Mouse (Mus musculus): ENCODE results near the gene Srgap2. TPM values are rescaled to one million over a fixed set of nuclear protein-coding genes. Genes with fewer than 3 reads are reported as not detected.

Srgap2 gene
- polyA plus RNA-seq, 1 experiment from 2014 or later = 17.0 TPM

DNA sequence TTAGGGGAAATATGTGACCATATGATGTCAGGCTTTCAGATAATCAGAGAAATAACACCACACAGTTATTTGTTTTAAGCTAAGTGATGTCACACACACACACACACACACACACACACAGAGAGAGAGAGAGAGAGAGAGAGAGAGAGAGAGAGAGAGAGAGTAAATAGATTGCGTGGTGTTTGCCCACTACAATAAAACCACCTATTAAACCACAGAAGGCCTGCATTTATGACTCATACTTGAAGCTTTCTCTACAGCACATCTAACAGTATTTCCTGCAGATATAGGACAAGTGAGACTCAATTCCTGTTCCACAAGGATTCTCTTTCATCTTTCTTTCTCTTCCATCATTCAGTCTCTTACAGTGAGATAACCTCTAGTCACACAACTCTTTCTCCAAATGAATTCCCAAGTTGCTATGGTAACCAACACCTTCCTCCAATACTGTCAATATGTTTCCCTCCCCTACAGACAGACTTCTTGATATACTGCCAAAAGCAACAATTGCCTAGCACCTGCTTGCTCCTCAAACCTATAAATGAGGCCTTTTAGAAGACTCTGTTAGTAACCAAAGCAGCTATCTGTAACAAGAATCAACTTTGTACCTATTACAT is 66.1 kb downstream of the Srgap2 start:
- no peaks in the 10 kb centered on the region; the same call in 1 of the 2 replicates for H3K36me3 ChIP-seq
- WGBS = 38% methylated on average over 1 of the region's 1 CpGs
- no peaks in the 10 kb centered on the region for H3K9me3 ChIP-seq
- no peak overlapping the region for H3K9ac ChIP-seq
- no peak for ATAC-seq (ENCODE audit: insufficient number of reproducible peaks, low FRiP score, low TSS enrichment, low read depth)
- H3K27ac ChIP-seq = no peak overlapping the region
- H3K27me3 ChIP-seq = no peaks in the 10 kb centered on the region
- no peak overlapping the region for H3K4me2 ChIP-seq
- H3K4me1 ChIP-seq = no peaks in the 10 kb centered on the region
- H3K4me3 ChIP-seq = no peak overlapping the region

DNA sequence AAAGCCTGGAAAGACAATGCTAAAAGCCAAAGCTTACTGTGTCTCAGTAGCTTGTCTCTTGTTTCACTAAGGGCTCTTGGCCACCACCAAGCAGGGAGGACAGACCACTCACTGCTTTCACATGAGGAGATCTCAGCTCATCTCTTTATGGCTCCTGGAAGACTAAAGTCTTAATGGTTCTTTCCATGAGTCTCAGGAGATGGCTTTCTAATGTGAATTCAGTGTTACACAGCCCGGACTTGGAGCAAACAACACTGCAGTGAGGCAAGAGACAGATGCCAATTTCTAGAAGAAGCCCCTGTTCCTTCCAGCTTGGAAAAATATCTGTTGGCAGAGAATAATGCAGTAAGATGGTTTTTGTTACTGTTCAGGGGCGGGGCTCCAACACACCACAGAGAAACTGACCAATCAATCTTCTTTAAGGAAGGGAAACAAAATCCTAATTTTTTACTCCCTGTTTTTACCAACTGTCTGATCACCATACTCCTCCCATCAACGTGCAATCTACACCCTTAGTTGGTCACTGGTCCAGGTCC is 71.7 kb downstream of the Srgap2 start:
- H3K9ac ChIP-seq = no peak overlapping the region
- ATAC-seq (ENCODE audit: insufficient number of reproducible peaks, low FRiP score, low TSS enrichment, low read depth) = peak; percentile 58; the same call in 1 of the 2 replicates
- no peaks in the 10 kb centered on the region for H3K27me3 ChIP-seq
- no peaks in the 10 kb centered on the region for H3K9me3 ChIP-seq
- H3K4me3 ChIP-seq = no peak overlapping the region
- H3K27ac ChIP-seq = no peak overlapping the region; the same call in 1 of the 2 replicates
- WGBS = 65% methylated on average over 3 of the region's 3 CpGs
- H3K36me3 ChIP-seq = no peaks in the 10 kb centered on the region; the same call in 1 of the 2 replicates
- no peak overlapping the region for H3K4me2 ChIP-seq
- 0 out of 2 replicates have a peak, but pooled peaks cover 6% of the 10 kb centered on the region for H3K4me1 ChIP-seq

DNA sequence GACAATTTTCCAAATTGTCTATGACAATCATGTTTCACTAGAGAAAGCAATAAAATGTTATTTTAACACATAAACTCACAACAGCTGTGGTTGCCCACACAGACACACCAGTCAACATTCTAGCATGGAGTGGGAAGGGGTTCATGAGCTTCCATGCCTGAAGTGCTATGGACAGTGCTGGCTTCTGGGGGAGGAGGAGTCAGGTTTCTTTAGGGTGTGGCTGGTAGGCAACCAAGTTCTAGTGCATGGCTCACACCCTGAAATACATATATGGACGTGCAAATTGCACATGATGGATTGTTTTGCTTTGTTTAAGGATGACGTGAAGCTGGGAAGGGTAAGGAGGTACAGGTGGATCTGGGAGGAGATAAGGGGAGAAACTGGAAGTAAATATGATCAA is 72.8 kb downstream of the Srgap2 start:
- H3K27me3 ChIP-seq = no peaks in the 10 kb centered on the region
- no peak overlapping the region for H3K4me3 ChIP-seq
- no peak overlapping the region for H3K9ac ChIP-seq
- H3K9me3 ChIP-seq = no peaks in the 10 kb centered on the region
- H3K27ac ChIP-seq = no peak overlapping the region
- WGBS = 53% methylated on average over 2 of the region's 2 CpGs
- 0 out of 2 replicates have a peak, but pooled peaks cover 6% of the 10 kb centered on the region for H3K4me1 ChIP-seq
- no peak overlapping the region for H3K4me2 ChIP-seq
- no peaks in the 10 kb centered on the region; the same call in 1 of the 2 replicates for H3K36me3 ChIP-seq
- no peak for ATAC-seq (ENCODE audit: insufficient number of reproducible peaks, low FRiP score, low TSS enrichment, low read depth)

DNA sequence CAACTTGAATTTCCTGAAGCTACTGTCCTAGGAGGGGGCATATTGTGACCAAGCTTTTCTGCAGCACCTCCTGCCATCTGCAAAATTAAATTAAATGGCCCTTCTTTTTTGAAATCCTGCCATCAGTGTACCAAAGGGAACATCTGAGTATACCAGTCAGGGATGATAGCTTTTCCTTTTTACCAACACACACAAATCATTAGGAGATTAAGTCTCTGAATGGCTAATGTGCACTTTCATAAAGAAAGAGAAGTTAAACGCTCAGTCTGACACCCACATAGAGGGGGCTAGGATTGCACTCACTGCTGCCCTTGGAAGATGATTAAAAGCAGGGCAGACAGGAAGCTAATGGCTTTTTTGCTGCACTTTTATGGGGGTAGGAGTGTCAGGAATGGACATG is 73.8 kb downstream of the Srgap2 start:
- H3K9me3 ChIP-seq = no peaks in the 10 kb centered on the region
- no peak for ATAC-seq (ENCODE audit: insufficient number of reproducible peaks, low FRiP score, low TSS enrichment, low read depth)
- H3K27ac ChIP-seq = no peak overlapping the region
- H3K9ac ChIP-seq = no peak overlapping the region
- H3K36me3 ChIP-seq = no peaks in the 10 kb centered on the region; the same call in 1 of the 2 replicates
- H3K4me2 ChIP-seq = no peak overlapping the region
- WGBS = 22% methylated on average over 1 of the region's 1 CpGs
- no peaks in the 10 kb centered on the region for H3K27me3 ChIP-seq
- 0 out of 2 replicates have a peak, but pooled peaks cover 6% of the 10 kb centered on the region for H3K4me1 ChIP-seq
- no peak overlapping the region for H3K4me3 ChIP-seq

DNA sequence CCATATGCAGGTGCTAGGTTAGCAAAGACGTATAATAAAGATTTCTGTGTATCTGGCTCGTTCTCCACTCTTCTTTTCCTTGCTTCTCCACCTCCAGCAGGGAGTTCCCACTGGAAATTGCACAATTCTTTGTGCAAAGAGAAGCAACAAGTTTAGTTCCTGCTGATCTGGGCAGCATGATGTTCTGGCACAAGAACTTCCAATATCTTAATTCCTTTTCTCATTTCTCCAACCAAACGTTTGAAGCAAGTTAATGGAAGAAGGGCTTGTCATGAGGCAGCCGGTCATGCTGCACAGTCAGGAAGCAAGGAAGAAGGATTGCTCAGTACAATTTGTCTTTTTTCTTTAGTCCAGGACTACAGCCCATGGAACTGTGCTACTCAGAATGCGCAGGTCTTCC is 78.8 kb downstream of the Srgap2 start:
- no peaks in the 10 kb centered on the region for H3K36me3 ChIP-seq
- H3K27ac ChIP-seq = 0 out of 2 replicates have a peak overlapping the region, but pooled peaks have one; percentile 3
- no peaks in the 10 kb centered on the region for H3K27me3 ChIP-seq
- H3K9me3 ChIP-seq = no peaks in the 10 kb centered on the region
- WGBS = 72% methylated on average over 5 of the region's 5 CpGs
- no peak overlapping the region for H3K4me2 ChIP-seq
- no peak for ATAC-seq (ENCODE audit: insufficient number of reproducible peaks, low FRiP score, low TSS enrichment, low read depth)
- H3K4me1 ChIP-seq = 0 out of 2 replicates have a peak, but pooled peaks cover 4% of the 10 kb centered on the region
- no peak overlapping the region for H3K9ac ChIP-seq
- H3K4me3 ChIP-seq = no peak overlapping the region

DNA sequence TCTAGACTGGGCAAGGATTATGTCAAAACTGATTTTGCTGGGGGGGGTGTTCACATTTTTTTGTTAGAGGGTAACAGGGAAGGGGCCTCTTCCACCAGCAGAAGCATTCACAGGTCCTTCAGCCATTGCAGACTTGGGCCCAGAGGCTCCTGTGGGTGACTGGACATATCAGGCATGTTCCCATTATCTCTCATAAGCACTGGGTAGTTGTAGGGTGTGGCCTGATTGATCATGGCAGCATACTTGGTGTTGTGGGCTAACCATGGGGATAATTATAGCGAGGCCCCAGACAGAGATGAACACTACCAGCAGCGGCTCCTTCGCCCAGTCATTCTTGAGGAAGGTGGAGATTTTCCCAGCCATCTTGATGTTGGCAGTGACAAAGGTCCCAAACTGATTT is 79.8 kb downstream of the Srgap2 start:
- WGBS = 91% methylated on average over 3 of the region's 3 CpGs
- Histone ChIP-seq H3K27ac (no peak overlapping the region), H3K4me1 (no peaks in the 10 kb centered on the region), H3K36me3 (no peaks in the 10 kb centered on the region), H3K4me2 (no peak overlapping the region), H3K9me3 (no peaks in the 10 kb centered on the region), H3K4me3 (no peak overlapping the region), H3K27me3 (no peaks in the 10 kb centered on the region), H3K9ac (no peak overlapping the region)
- ATAC-seq (ENCODE audit: insufficient number of reproducible peaks, low FRiP score, low TSS enrichment, low read depth) = no peak

DNA sequence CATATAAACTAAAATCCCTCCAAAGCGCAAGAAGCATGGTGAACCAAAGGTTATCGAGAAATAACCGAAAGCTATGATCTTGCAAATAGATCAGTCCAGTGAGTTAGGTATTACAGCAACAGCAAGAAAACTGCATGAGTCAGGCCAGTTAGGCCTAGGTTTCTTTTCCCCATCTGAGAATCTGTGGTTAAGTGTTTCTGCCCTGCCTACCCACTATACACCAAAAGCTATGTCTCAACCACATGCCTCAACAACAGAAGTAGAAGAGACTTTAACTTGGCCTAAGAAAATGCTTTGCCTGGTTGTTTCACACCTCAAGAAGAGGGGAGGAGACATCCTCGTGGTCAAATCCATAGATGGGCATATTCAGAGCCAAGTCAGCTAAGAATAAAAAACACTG is 80.6 kb downstream of the Srgap2 start:
- Histone ChIP-seq H3K4me1 (no peaks in the 10 kb centered on the region), H3K36me3 (no peaks in the 10 kb centered on the region), H3K4me2 (no peak overlapping the region), H3K9ac (no peak overlapping the region), H3K27me3 (no peaks in the 10 kb centered on the region), H3K4me3 (no peak overlapping the region), H3K27ac (no peak overlapping the region), H3K9me3 (no peaks in the 10 kb centered on the region)
- 90% methylated on average over 4 of the region's 4 CpGs for WGBS
- ATAC-seq (ENCODE audit: insufficient number of reproducible peaks, low FRiP score, low TSS enrichment, low read depth) = no peak

DNA sequence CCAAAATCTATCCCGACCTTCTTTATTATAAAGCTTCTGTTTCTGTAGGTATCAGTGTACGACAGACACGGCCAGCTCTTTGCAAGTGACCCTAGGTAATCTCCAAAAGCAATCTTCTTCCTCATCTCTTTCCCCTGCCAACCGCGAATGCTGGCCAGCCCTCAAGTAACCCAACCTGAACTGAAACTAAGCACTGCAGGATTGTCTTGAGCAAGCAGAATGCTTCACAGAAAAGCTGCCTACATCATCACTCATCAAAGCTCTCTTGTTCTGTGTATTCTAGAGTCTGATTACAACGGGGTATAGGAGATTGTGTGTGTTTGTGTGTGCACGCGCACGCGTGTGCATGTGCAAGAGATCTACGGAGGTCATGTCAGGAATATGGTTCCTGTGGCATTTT is 88.6 kb downstream of the Srgap2 start:
- no peak for ATAC-seq (ENCODE audit: insufficient number of reproducible peaks, low FRiP score, low TSS enrichment, low read depth)
- H3K36me3 ChIP-seq = 0 out of 2 replicates have a peak, but pooled peaks cover 5% of the 10 kb centered on the region
- 87% methylated on average over 11 of the region's 11 CpGs for WGBS
- no peak overlapping the region for H3K9ac ChIP-seq
- H3K27ac ChIP-seq = no peak overlapping the region
- no peak overlapping the region for H3K4me2 ChIP-seq
- H3K27me3 ChIP-seq = no peaks in the 10 kb centered on the region
- no peak overlapping the region for H3K4me3 ChIP-seq
- H3K4me1 ChIP-seq = no peaks in the 10 kb centered on the region
- no peaks in the 10 kb centered on the region for H3K9me3 ChIP-seq

DNA sequence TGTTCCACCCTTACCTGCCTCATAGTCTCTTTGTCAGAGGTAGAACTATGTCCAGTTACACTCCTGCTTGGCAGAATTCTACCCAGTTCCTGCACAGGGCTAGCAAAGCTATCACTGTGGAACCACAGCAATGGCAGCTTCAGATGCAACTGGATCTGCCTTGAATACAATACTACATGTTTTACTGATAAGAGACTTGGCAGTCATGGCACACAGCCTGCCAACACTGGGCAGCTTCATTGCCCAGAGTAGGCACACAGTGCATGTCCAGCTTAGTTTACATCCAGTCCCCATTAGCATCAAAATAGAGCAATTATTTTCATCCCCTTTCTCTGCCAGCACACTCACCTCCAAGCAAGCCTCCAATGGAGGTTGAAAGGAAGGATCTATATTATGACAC is 89.2 kb downstream of the Srgap2 start:
- H3K4me3 ChIP-seq = no peak overlapping the region

DNA sequence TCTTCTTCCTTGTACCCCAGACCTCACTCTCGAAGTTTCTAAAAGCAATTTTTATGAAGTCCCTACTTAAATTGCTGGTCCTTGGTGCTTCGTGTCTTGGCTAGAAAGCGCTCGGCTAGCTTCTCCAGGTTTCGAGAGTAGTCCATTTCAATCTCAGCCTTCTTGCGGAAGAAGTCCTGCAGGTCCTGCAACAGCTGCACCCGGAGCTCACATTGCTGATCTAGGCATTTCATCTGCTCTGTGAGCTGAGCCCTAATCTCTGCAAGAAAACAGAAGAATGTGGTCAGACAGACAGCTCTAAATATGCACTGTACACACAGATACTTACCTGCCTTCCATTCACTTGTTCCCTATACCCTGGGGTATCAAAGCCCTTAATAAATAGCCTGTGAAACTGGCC is 90.5 kb downstream of the Srgap2 start:
- Histone ChIP-seq H3K4me3 (no peak overlapping the region), H3K4me1 (peaks cover 9% of the 10 kb centered on the region; the same call in 1 of the 2 replicates), H3K9ac (no peak overlapping the region), H3K27me3 (no peaks in the 10 kb centered on the region), H3K27ac (no peak overlapping the region), H3K9me3 (no peaks in the 10 kb centered on the region), H3K36me3 (0 out of 2 replicates have a peak, but pooled peaks cover 5% of the 10 kb centered on the region), H3K4me2 (no peak overlapping the region)
- WGBS = 58% methylated on average over 7 of the region's 7 CpGs
- no peak for ATAC-seq (ENCODE audit: insufficient number of reproducible peaks, low FRiP score, low TSS enrichment, low read depth)

More for the DNA sequence above, 89.2 kb downstream of the Srgap2 start:
- no peak for ATAC-seq (ENCODE audit: insufficient number of reproducible peaks, low FRiP score, low TSS enrichment, low read depth)
- H3K36me3 ChIP-seq = 0 out of 2 replicates have a peak, but pooled peaks cover 5% of the 10 kb centered on the region
- no peak overlapping the region for H3K4me2 ChIP-seq
- H3K27ac ChIP-seq = no peak overlapping the region
- no peaks in the 10 kb centered on the region for H3K27me3 ChIP-seq
- no peaks in the 10 kb centered on the region for H3K4me1 ChIP-seq
- H3K9ac ChIP-seq = no peak overlapping the region
- no peaks in the 10 kb centered on the region for H3K9me3 ChIP-seq

DNA sequence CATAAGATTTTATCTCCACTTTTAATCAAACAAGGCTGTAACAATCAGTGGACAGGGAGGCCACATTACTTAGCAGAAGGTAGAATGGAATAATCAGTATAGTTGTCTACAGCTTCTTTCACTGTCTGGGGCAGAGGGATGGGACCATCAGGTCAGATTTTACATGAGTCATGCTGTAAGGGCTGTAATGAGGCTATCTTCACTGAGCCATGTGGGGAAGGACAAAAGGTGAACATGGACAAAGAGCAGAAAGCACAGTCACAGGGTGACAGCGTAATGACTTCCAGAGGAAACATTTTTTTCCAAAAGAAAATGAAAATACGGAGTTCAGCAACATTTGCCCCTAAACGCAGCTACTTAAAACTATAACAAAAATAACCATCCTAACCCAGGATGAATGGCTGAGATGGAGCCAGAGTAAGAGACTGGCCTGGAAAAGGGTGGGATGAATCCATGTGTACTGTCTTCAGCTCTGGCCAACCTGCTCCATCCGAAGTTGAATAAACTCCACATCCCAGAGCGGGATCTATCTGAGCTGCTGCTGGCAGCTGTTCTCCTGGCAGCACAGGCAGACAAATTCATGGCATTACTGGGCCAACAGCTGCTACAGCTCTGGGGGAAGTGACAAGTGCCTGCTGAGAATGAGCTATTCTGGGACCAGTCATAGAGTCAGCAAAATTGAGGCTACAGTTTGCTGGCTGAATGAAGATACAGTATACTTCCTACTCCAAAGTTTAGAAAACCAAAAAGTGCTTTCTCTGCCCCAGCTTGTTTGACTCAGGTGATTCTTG is 95.5 kb downstream of the Srgap2 start:
- Histone ChIP-seq H3K27ac (no peak overlapping the region; the same call in 1 of the 2 replicates), H3K9ac (no peak overlapping the region), H3K9me3 (no peaks in the 10 kb centered on the region), H3K4me1 (peaks cover 35% of the 10 kb centered on the region), H3K4me3 (no peak overlapping the region), H3K4me2 (no peak overlapping the region), H3K36me3 (0 out of 2 replicates have a peak, but pooled peaks cover 5% of the 10 kb centered on the region), H3K27me3 (no peaks in the 10 kb centered on the region)
- ATAC-seq (ENCODE audit: insufficient number of reproducible peaks, low FRiP score, low TSS enrichment, low read depth) = peak; percentile 75
- WGBS = 54% methylated on average over 5 of the region's 5 CpGs
